Mouse (Mus musculus) E14TG2a.4 (cell line): Measurements from ENCODE around the gene Tbc1d4.
"Not testable (repeated sequence)": the region's sequence is repeated elsewhere in the genome, so short reads cannot be mapped to it uniquely, and the experiment has no call there.

Experiments
- CTCF ChIP-seq: conservative IDR thresholded peaks from 2 replicates; pipeline ENCODE4 v1.5.1; 2014; ENCODE audit warnings: low read length
- NANOG ChIP-seq: IDR thresholded peaks from 2 replicates; pipeline ENCODE4 v1.6.1; 2014; ENCODE audit warnings: borderline replicate concordance, low read length, mixed read lengths
- POU5F1 ChIP-seq: IDR thresholded peaks from 2 replicates; pipeline ENCODE4 v1.6.1; 2014; ENCODE audit warnings: low read length, borderline replicate concordance

- TF ChIP-seq CTCF, POU5F1, NANOG: not testable (repeated sequence)
Observed at GRCm38 (mm10) chr14:101588209-101588991, 20.6 kb downstream of the Tbc1d4 start.
